In the genomic region with DNA sequence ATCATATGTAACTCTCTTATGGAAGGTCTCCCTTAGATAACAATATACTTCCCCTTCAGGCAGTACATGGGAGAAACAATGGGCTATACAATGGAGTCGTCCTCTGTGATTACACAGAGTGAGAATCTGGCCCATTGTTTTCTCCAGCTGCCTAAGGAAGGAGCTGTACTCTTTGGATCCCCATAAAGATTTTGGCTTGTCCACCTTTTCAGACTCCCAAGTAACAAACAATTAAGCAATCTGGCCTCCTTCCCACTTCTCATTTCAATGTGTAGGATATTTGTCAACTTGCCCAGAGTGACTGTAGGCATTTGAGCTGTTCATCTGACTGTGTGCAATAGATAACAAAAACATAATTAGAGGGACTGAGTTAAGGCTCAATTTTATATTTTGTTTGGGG, we compare ENCODE assay signal across 22 mouse cellular contexts. TPM values are rescaled to one million over a fixed set of nuclear protein-coding genes. Genes with fewer than 3 reads are reported as not detected.
DNase-seq lines count a peak whose midpoint lies in the region; ATAC-seq and TF ChIP-seq lines count a peak whose summit lies in the region.
"Had no signal": no experiment of that assay in that cellular context is flagged by ENCODE, and none has a peak within 500 bp of the region (broad histone marks: within the 10 kb centered on the region; RNA-seq: fewer than 3 reads in every experiment).

No protein-coding gene starts in this region.

- no peaks in the 10 kb centered on the region for H3K9me3 ChIP-seq in heart, postnatal 0 days (replicated peaks; ENCODE audit: control insufficient read depth, low read length)
- no peaks in the 10 kb centered on the region for H3K9me3 ChIP-seq in midbrain, embryonic 14.5 days (ENCODE audit: control insufficient read depth, low read length)
- H3K9me3 ChIP-seq in midbrain, embryonic 16.5 days (replicated peaks; ENCODE audit: control insufficient read depth, low read length, poor library complexity, severe bottlenecking): no peaks in the 10 kb centered on the region
- H3K9me3 ChIP-seq: heart, embryonic 12.5 days; hindbrain, embryonic 10.5 days; limb, embryonic 12.5 days; liver, embryonic 13.5 days; megakaryocyte, embryonic 14.5 days had no signal

- 0 out of 2 replicates have a peak, but pooled peaks have one; percentile 47 for ATAC-seq in heart, postnatal 0 days (ENCODE audit: insufficient read depth, low read depth)
- no peak for ATAC-seq in midbrain, embryonic 14.5 days (ENCODE audit: low FRiP score, low TSS enrichment)
- no peak for ATAC-seq in midbrain, embryonic 16.5 days
- 0 out of 2 replicates have a peak, but pooled peaks have one; percentile 65 for ATAC-seq in megakaryocyte-erythroid progenitor cell, adult 5-6 weeks (replicated peaks; ENCODE audit: low FRiP score, low TSS enrichment, poor library complexity, severe bottlenecking)
- ATAC-seq: forebrain, embryonic 16.5 days; inflammation-experienced regulatory T-cells, adult 6 months had no signal

- H3K36me3 ChIP-seq in heart, postnatal 0 days (replicated peaks; ENCODE audit: control insufficient read depth, insufficient read depth, low read length): no peaks in the 10 kb centered on the region
- H3K36me3 ChIP-seq in midbrain, embryonic 14.5 days (ENCODE audit: control insufficient read depth, insufficient read depth, low read length): no peaks in the 10 kb centered on the region
- no peaks in the 10 kb centered on the region for H3K36me3 ChIP-seq in midbrain, embryonic 16.5 days (ENCODE audit: control insufficient read depth, insufficient read depth, low read length)
- H3K36me3 ChIP-seq: heart, embryonic 12.5 days; hindbrain, embryonic 10.5 days; limb, embryonic 12.5 days; liver, embryonic 13.5 days had no signal

- H3K4me3 ChIP-seq in heart, postnatal 0 days (ENCODE audit: low read depth, low read length): no peak overlapping the region
- H3K4me3 ChIP-seq in midbrain, embryonic 14.5 days (replicated peaks; ENCODE audit: low read depth, low read length): no peak overlapping the region
- H3K4me3 ChIP-seq in midbrain, embryonic 16.5 days (ENCODE audit: low read depth, low read length): no peak overlapping the region
- H3K4me3 ChIP-seq: heart, embryonic 12.5 days; hindbrain, embryonic 10.5 days; limb, embryonic 12.5 days; liver, embryonic 13.5 days; megakaryocyte, embryonic 14.5 days had no signal

- no peak overlapping the region for H3K4me2 ChIP-seq in heart, postnatal 0 days (ENCODE audit: low read depth, low read length)
- no peak overlapping the region for H3K4me2 ChIP-seq in midbrain, embryonic 14.5 days (ENCODE audit: low read length)
- no peak overlapping the region for H3K4me2 ChIP-seq in midbrain, embryonic 16.5 days (ENCODE audit: low read length)
- H3K4me2 ChIP-seq: heart, embryonic 12.5 days; limb, embryonic 12.5 days; liver, embryonic 13.5 days had no signal

- no peak for TF ChIP-seq EP300 in heart, postnatal 0 days (IDR thresholded peaks at IDR 0.05; ENCODE audit: low read depth)

- peak overlapping the region; percentile 13; the same call in 1 of the 2 replicates for H3K27ac ChIP-seq in heart, postnatal 0 days (ENCODE audit: low read depth)
- no peak overlapping the region for H3K27ac ChIP-seq in midbrain, embryonic 14.5 days (replicated peaks; ENCODE audit: low read depth, low read length)
- no peak overlapping the region for H3K27ac ChIP-seq in midbrain, embryonic 16.5 days (ENCODE audit: low read length)
- H3K27ac ChIP-seq: hindbrain, embryonic 10.5 days; limb, embryonic 12.5 days; liver, embryonic 13.5 days; stomach, postnatal 0 days had no signal

- no peak for DNase-seq in heart, postnatal 0 days (ENCODE audit: low spot score)
- DNase-seq in heart, adult 18-20 months: no peak
- peak; percentile 12 for DNase-seq in midbrain, embryonic 14.5 days
- DNase-seq in adipocyte (ENCODE audit: low spot score): peak; percentile 71
- DNase-seq in gastrocnemius, adult 8-10 months (ENCODE audit: low spot score in 2 of 2): no peak
- DNase-seq: adrenal gland, postnatal 36 days; cerebellum, adult 9-11 months; gastrocnemius, postnatal 10 days; kidney, adult 8-10 months; kidney, postnatal 4 days; liver, embryonic 13.5 days; right cerebral cortex, postnatal 25 days; thymus, postnatal 14 days had no signal

- WGBS in heart, postnatal 0 days: 19% methylated on average over 1 of the region's 1 CpGs
- WGBS in midbrain, embryonic 14.5 days: 28% methylated on average over 1 of the region's 1 CpGs
- 18% methylated on average over 1 of the region's 1 CpGs for WGBS in midbrain, embryonic 16.5 days

- TF ChIP-seq CTCF in heart, postnatal 0 days (IDR thresholded peaks at IDR 0.05; ENCODE audit: low read depth): no peak

- no peaks in the 10 kb centered on the region for H3K4me1 ChIP-seq in heart, postnatal 0 days (ENCODE audit: control insufficient read depth, insufficient read depth)
- no peaks in the 10 kb centered on the region for H3K4me1 ChIP-seq in midbrain, embryonic 14.5 days (ENCODE audit: control insufficient read depth, insufficient read depth, low read length)
- H3K4me1 ChIP-seq in midbrain, embryonic 16.5 days (ENCODE audit: control insufficient read depth, insufficient read depth, low read length): no peaks in the 10 kb centered on the region
- H3K4me1 ChIP-seq: heart, embryonic 12.5 days; hindbrain, embryonic 10.5 days; limb, embryonic 12.5 days; liver, embryonic 13.5 days had no signal

- no peak overlapping the region for H3K9ac ChIP-seq in heart, postnatal 0 days (replicated peaks; ENCODE audit: low read depth, low read length)
- H3K9ac ChIP-seq in midbrain, embryonic 14.5 days (replicated peaks; ENCODE audit: low read length): no peak overlapping the region
- H3K9ac ChIP-seq in midbrain, embryonic 16.5 days (ENCODE audit: low read depth, low read length): no peak overlapping the region
- H3K9ac ChIP-seq: heart, embryonic 12.5 days; limb, embryonic 12.5 days; liver, embryonic 13.5 days had no signal

- no peaks in the 10 kb centered on the region for H3K27me3 ChIP-seq in heart, postnatal 0 days (ENCODE audit: control insufficient read depth, insufficient read depth, low read length)
- H3K27me3 ChIP-seq in midbrain, embryonic 14.5 days (ENCODE audit: control insufficient read depth, insufficient read depth, low read length): no peaks in the 10 kb centered on the region
- no peaks in the 10 kb centered on the region for H3K27me3 ChIP-seq in midbrain, embryonic 16.5 days (ENCODE audit: control insufficient read depth, insufficient read depth, low read depth, low read length)
- H3K27me3 ChIP-seq: limb, embryonic 12.5 days; liver, embryonic 13.5 days; megakaryocyte, embryonic 14.5 days had no signal

RNA-seq across cellular contexts. Expression of gene Pparg, which starts 50.7 kb away (rescaled TPM):
- 3.7 and 8.0 TPM in 2 replicates for total RNA-seq in heart, postnatal 0 days (2014; rRNA removed; ENCODE audit: low replicate concordance)
- 5.3 and 5.8 TPM in 2 replicates for polyA plus RNA-seq in heart, postnatal 0 days (2015; fragmentation: Nextera tagmentation; extraction: Ambion mirVana)
- total RNA-seq in heart, adult 18-20 months (2021): 10 to 100 TPM; 12.9 to 19.0 TPM
- polyA plus RNA-seq in midbrain, embryonic 14.5 days (2014; fragmentation: Nextera tagmentation; extraction: Ambion mirVana): 0.36 and 0.77 TPM in 2 replicates
- polyA plus RNA-seq in midbrain, embryonic 16.5 days (2015; fragmentation: Nextera tagmentation; extraction: Ambion mirVana): 0.39 and 0.53 TPM in 2 replicates
- not detected in 2 replicates for total RNA-seq in megakaryocyte-erythroid progenitor cell, adult 5-6 weeks (2014; fragmentation: Nextera tagmentation)
- total RNA-seq in megakaryocyte-erythroid progenitor cell, adult 5-6 weeks (2017): not detected in 2 replicates
- 1 to 10 TPM; 1.4 to 5.1 (median 3.0) TPM for total RNA-seq in gastrocnemius, adult 8-10 months (2022)

Comparison
In these comparisons a context has a peak if more than half of its experiments do, and no peak if none do; other contexts are left out.
1. ATAC-seq: peak in heart, postnatal 0 days (single experiment) and megakaryocyte-erythroid progenitor cell, adult 5-6 weeks (single experiment); none in midbrain, embryonic 14.5 days (single experiment) and midbrain, embryonic 16.5 days (single experiment).
2. DNase-seq: peak in midbrain, embryonic 14.5 days (single experiment) and adipocyte (single experiment); none in heart, postnatal 0 days (single experiment), heart, adult 18-20 months (0 of 2) and gastrocnemius, adult 8-10 months (0 of 2).